Mouse (Mus musculus) MN1 (cell line): ENCODE results near the gene Pde4dip.

ENCODE experiments used
- DNase-seq: peaks from one replicate; pipeline ENCODE4 v3.0.0-alpha.2; 2016; ENCODE audit warnings: low spot score

Gene Pde4dip

GRCm38 (mm10) chr3:97888168-97888901 is at the start of gene Pde4dip:
Pde4dip (minus strand) TSS chr3:97888707.
- peak; percentile 79 for DNase-seq

- no peak for DNase-seq
These were observed 49.4 kb upstream of the Pde4dip start for GRCm38 (mm10) chr3:97937945-97938266.

- DNase-seq: peak; percentile 61
These were observed 48.8 kb upstream of the Pde4dip start for GRCm38 (mm10) chr3:97937068-97937944.

- DNase-seq: no peak
These were observed 46.1 kb upstream of the Pde4dip start for GRCm38 (mm10) chr3:97934331-97935300.

GRCm38 (mm10) chr3:97933811-97934210 is 45.3 kb upstream of the Pde4dip start:
- DNase-seq: no peak

- DNase-seq: no peak
These were observed 44.7 kb upstream of the Pde4dip start for GRCm38 (mm10) chr3:97933251-97933650.

GRCm38 (mm10) chr3:97932771-97933170 is 44.3 kb upstream of the Pde4dip start:
- DNase-seq: no peak

GRCm38 (mm10) chr3:97932131-97932530 is 43.6 kb upstream of the Pde4dip start:
- DNase-seq: no peak

- no peak for DNase-seq
These were observed 42.9 kb upstream of the Pde4dip start for GRCm38 (mm10) chr3:97931310-97931885.

- no peak for DNase-seq
These were observed 42.3 kb upstream of the Pde4dip start for GRCm38 (mm10) chr3:97930787-97931158.

GRCm38 (mm10) chr3:97930141-97930786 is 41.8 kb upstream of the Pde4dip start:
- DNase-seq: no peak

- peak; percentile 88 for DNase-seq
These were observed 40.7 kb upstream of the Pde4dip start for GRCm38 (mm10) chr3:97928968-97929858.

GRCm38 (mm10) chr3:97927322-97927721 is 38.8 kb upstream of the Pde4dip start:
- no peak for DNase-seq

GRCm38 (mm10) chr3:97925246-97925645 is 36.7 kb upstream of the Pde4dip start:
- no peak for DNase-seq

- DNase-seq: no peak
These were observed 30.5 kb upstream of the Pde4dip start for GRCm38 (mm10) chr3:97918885-97919550.

GRCm38 (mm10) chr3:97915081-97915480 is 26.6 kb upstream of the Pde4dip start:
- peak; percentile 14 for DNase-seq

- no peak for DNase-seq
These were observed 22.6 kb upstream of the Pde4dip start for GRCm38 (mm10) chr3:97911093-97911492.

- no peak for DNase-seq
These were observed 21.2 kb upstream of the Pde4dip start for GRCm38 (mm10) chr3:97909737-97910136.

GRCm38 (mm10) chr3:97901586-97901985 is 13.1 kb upstream of the Pde4dip start:
- DNase-seq: no peak
